Mouse (Mus musculus): ENCODE results near the gene Tut4. TPM values are rescaled to one million over a fixed set of nuclear protein-coding genes. Genes with fewer than 3 reads are reported as not detected.

The Tut4 gene
- 19.1 and 22.8 TPM in 2 replicates for polyA plus RNA-seq (2015; fragmentation: Nextera tagmentation; extraction: Ambion mirVana)

- Histone ChIP-seq H3K4me3 (ENCODE audit: low read depth, low read length) (peak within 1 kb of the TSS; percentile 80), H3K36me3 (ENCODE audit: control insufficient read depth, insufficient read depth) (no peaks in the 10 kb centered on the region), H3K4me2 (replicated peaks; ENCODE audit: low read depth) (peak within 1 kb of the TSS; percentile 90), H3K27ac (ENCODE audit: low read depth, low read length) (peak within 1 kb of the TSS; percentile 81), H3K27me3 (replicated peaks; ENCODE audit: control insufficient read depth, insufficient read depth, low read length) (no peaks in the 10 kb centered on the region), H3K9me3 (ENCODE audit: control insufficient read depth) (no peaks in the 10 kb centered on the region), H3K4me1 (replicated peaks; ENCODE audit: control insufficient read depth, insufficient read depth, low read length) (0 out of 2 replicates have a peak, but pooled peaks cover 3% of the 10 kb centered on the region), H3K9ac (ENCODE audit: low read depth, low read length) (peak within 1 kb of the TSS; percentile 93)
- TF ChIP-seq CTCF (IDR thresholded peaks at IDR 0.05; ENCODE audit: low read depth): 0 out of 2 replicates have a peak, but pooled peaks have one; percentile 3
- peak; percentile 78 for ATAC-seq
- WGBS: under 1% methylated on average over 63 of the region's 97 CpGs
Measured at GRCm38 (mm10) chr4:108459231-108460155, at the start of gene Tut4. Gene Tut4, plus strand, starts transcription at chr4:108459426.

- H3K4me1 ChIP-seq (replicated peaks; ENCODE audit: control insufficient read depth, insufficient read depth, low read length): 0 out of 2 replicates have a peak, but pooled peaks cover 3% of the 10 kb centered on the region
- H3K27ac ChIP-seq (ENCODE audit: low read depth, low read length): no peak overlapping the region
- no peak for TF ChIP-seq CTCF (IDR thresholded peaks at IDR 0.05; ENCODE audit: low read depth)
- no peaks in the 10 kb centered on the region for H3K27me3 ChIP-seq (replicated peaks; ENCODE audit: control insufficient read depth, insufficient read depth, low read length)
- H3K9me3 ChIP-seq (ENCODE audit: control insufficient read depth): no peaks in the 10 kb centered on the region
- no peaks in the 10 kb centered on the region for H3K36me3 ChIP-seq (ENCODE audit: control insufficient read depth, insufficient read depth)
- 40% methylated on average over 2 of the region's 2 CpGs for WGBS
- no peak overlapping the region for H3K4me2 ChIP-seq (replicated peaks; ENCODE audit: low read depth)
- peak; percentile 77 for ATAC-seq
- H3K9ac ChIP-seq (ENCODE audit: low read depth, low read length): no peak overlapping the region
- no peak overlapping the region for H3K4me3 ChIP-seq (ENCODE audit: low read depth, low read length)
Measured at GRCm38 (mm10) chr4:108424587-108424986, 34.6 kb upstream of the Tut4 start.

- Histone ChIP-seq H3K4me3 (ENCODE audit: low read depth, low read length) (no peak overlapping the region), H3K4me2 (replicated peaks; ENCODE audit: low read depth) (no peak overlapping the region), H3K9ac (ENCODE audit: low read depth, low read length) (no peak overlapping the region), H3K36me3 (ENCODE audit: control insufficient read depth, insufficient read depth) (no peaks in the 10 kb centered on the region), H3K9me3 (ENCODE audit: control insufficient read depth) (no peaks in the 10 kb centered on the region), H3K27ac (ENCODE audit: low read depth, low read length) (no peak overlapping the region), H3K27me3 (replicated peaks; ENCODE audit: control insufficient read depth, insufficient read depth, low read length) (no peaks in the 10 kb centered on the region), H3K4me1 (replicated peaks; ENCODE audit: control insufficient read depth, insufficient read depth, low read length) (0 out of 2 replicates have a peak, but pooled peaks cover 5% of the 10 kb centered on the region)
- no peak for TF ChIP-seq CTCF (IDR thresholded peaks at IDR 0.05; ENCODE audit: low read depth)
- 32% methylated on average over 11 of the region's 11 CpGs for WGBS
- 0 out of 2 replicates have a peak, but pooled peaks have one; percentile 17 for ATAC-seq
Measured at GRCm38 (mm10) chr4:108427719-108428340, 31.4 kb upstream of the Tut4 start.

- WGBS: 69% methylated on average over 6 of the region's 6 CpGs
- Histone ChIP-seq H3K4me3 (ENCODE audit: low read depth, low read length) (no peak overlapping the region), H3K9ac (ENCODE audit: low read depth, low read length) (no peak overlapping the region), H3K4me2 (replicated peaks; ENCODE audit: low read depth) (no peak overlapping the region), H3K27ac (ENCODE audit: low read depth, low read length) (no peak overlapping the region), H3K27me3 (replicated peaks; ENCODE audit: control insufficient read depth, insufficient read depth, low read length) (no peaks in the 10 kb centered on the region), H3K36me3 (ENCODE audit: control insufficient read depth, insufficient read depth) (no peaks in the 10 kb centered on the region), H3K9me3 (ENCODE audit: control insufficient read depth) (no peaks in the 10 kb centered on the region), H3K4me1 (replicated peaks; ENCODE audit: control insufficient read depth, insufficient read depth, low read length) (0 out of 2 replicates have a peak, but pooled peaks cover 5% of the 10 kb centered on the region)
- TF ChIP-seq CTCF (IDR thresholded peaks at IDR 0.05; ENCODE audit: low read depth): no peak
- no peak for ATAC-seq
Measured at GRCm38 (mm10) chr4:108428341-108428721, 30.9 kb upstream of the Tut4 start.

GRCm38 (mm10) chr4:108430656-108431560, 28.3 kb upstream of the Tut4 start:
- TF ChIP-seq CTCF (IDR thresholded peaks at IDR 0.05; ENCODE audit: low read depth): no peak
- Histone ChIP-seq H3K4me2 (replicated peaks; ENCODE audit: low read depth) (no peak overlapping the region), H3K27me3 (replicated peaks; ENCODE audit: control insufficient read depth, insufficient read depth, low read length) (no peaks in the 10 kb centered on the region), H3K36me3 (ENCODE audit: control insufficient read depth, insufficient read depth) (no peaks in the 10 kb centered on the region), H3K4me3 (ENCODE audit: low read depth, low read length) (no peak overlapping the region), H3K9ac (ENCODE audit: low read depth, low read length) (no peak overlapping the region), H3K4me1 (replicated peaks; ENCODE audit: control insufficient read depth, insufficient read depth, low read length) (0 out of 2 replicates have a peak, but pooled peaks cover 3% of the 10 kb centered on the region), H3K9me3 (ENCODE audit: control insufficient read depth) (no peaks in the 10 kb centered on the region), H3K27ac (ENCODE audit: low read depth, low read length) (no peak overlapping the region)
- WGBS: 61% methylated on average over 4 of the region's 4 CpGs
- no peak for ATAC-seq
